Mouse (Mus musculus): Measurements from ENCODE around the gene Htra3.

Htra3 gene

DNA sequence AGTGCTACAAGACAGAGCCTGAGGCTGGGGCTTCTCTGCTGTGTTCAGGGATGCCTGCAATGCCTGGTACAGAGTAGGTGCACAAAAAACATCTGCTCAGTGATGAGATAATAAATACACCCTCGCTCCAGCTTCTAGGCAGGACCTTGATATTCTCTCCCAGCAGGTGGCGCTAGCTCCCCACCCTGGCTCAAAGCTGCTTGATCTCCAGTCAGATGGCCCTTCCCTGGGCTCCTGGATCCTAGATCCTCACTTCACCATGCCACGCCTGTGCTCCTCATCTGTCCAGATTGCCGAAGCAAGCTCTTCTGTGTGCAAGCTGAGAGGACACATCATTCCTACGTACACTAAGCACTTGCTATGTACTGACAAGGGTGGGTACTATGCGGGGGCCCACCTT lies 21.5 kb upstream of the Htra3 start:
- in situ Hi-C loops (cut with MseI, MboI) = no loop called here

GRCm38 (mm10) chr5:35695815-35696214 lies 16.2 kb upstream of the Htra3 start:
- in situ Hi-C loops (cut with MseI, MboI) = no loop called here

GRCm38 (mm10) chr5:35693638-35694037 lies 14.1 kb upstream of the Htra3 start:
- in situ Hi-C loops (cut with MseI, MboI) = no loop called here

GRCm38 (mm10) chr5:35691246-35691645 lies 11.7 kb upstream of the Htra3 start:
- in situ Hi-C loops (cut with MseI, MboI) = no loop called here

- in situ Hi-C loops (cut with MseI, MboI) = no loop called here
These were observed 11.0 kb upstream of the Htra3 start for GRCm38 (mm10) chr5:35690485-35691165.

DNA sequence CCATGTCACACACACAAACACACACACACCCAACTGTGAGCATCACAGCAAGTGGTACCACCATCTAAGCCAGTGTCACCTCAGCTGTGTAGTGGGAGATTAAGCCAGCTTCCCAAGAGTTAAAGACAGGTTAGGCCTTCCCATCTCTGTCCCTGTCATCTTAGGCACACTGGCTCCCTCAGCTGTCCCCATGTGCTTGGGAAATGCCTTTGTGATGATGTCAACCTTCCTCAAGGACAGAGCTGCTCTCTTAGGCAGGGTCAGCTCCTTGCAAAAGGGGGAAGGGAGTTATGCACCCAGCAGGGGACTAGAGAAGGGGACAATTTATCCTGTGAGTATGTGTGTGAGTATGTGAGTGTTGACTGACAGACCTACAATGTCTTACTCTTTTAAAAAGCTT lies 9.8 kb upstream of the Htra3 start:
- in situ Hi-C loops (cut with MseI, MboI) = loop anchor here in 1 of 2 experiments (10.0 kb wide), 1 partner anchor 95 kb away; no protein-coding TSS in a partner anchor

GRCm38 (mm10) chr5:35688851-35689250 lies 9.3 kb upstream of the Htra3 start:
- in situ Hi-C loops (cut with MseI, MboI) = loop anchor here in 1 of 2 experiments (10.0 kb wide), 1 partner anchor 94 kb away; no protein-coding TSS in a partner anchor

- in situ Hi-C loops (cut with MseI, MboI) = loop anchor here in 1 of 2 experiments (10.0 kb wide), 1 partner anchor 92 kb away; no protein-coding TSS in a partner anchor
These were observed 7.5 kb upstream of the Htra3 start for GRCm38 (mm10) chr5:35687098-35687497.

DNA sequence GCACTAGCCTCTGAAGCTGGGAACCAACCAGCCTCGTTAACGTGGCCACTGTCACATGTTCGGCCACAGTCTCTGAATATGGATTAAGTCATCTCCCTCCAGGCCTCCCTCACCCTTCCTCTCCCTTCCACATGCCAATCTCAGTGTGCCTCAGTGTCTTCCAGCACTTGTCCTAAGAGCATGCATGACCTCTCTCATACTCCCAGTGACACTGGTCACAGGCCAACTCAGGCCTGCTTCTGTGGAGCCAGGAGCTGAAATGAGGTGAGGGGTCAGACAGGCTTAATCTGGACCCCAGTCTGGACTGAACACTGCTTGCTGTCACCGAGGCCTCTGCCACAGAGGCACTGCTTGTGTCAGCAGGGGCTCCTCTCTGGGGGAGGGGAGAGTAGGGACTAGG lies 6.8 kb upstream of the Htra3 start:
- in situ Hi-C loops (cut with MseI, MboI) = loop anchor here in 1 of 2 experiments (10.0 kb wide), 1 partner anchor 92 kb away; no protein-coding TSS in a partner anchor

GRCm38 (mm10) chr5:35685079-35685478 lies 5.5 kb upstream of the Htra3 start:
- in situ Hi-C loops (cut with MseI, MboI) = loop anchor here in 1 of 2 experiments (10.0 kb wide), 1 partner anchor 90 kb away; no protein-coding TSS in a partner anchor

DNA sequence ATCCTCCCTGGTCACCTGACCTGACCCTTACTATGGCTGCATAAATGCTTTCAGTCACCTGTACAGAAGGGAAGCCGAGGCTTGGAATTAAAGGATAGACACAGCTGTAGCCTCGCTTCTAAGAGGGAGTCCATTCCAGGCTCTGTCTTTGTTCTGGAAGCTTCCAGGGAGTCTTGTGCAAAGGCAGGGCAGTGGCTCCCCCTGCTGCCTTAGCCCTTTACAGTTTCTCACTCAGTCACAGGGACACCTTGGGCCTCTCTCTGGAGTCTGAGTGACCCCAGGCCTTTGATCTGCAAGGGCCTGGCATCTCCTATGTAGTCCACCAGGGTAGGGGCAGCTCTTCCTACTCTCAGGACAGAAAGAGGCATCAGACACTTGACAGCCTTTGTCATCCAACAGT lies 1.4 kb upstream of the Htra3 start:
- in situ Hi-C loops (cut with MseI, MboI) = loop anchor here in 1 of 2 experiments (10.0 kb wide), 1 partner anchor 86 kb away; no protein-coding TSS in a partner anchor

DNA sequence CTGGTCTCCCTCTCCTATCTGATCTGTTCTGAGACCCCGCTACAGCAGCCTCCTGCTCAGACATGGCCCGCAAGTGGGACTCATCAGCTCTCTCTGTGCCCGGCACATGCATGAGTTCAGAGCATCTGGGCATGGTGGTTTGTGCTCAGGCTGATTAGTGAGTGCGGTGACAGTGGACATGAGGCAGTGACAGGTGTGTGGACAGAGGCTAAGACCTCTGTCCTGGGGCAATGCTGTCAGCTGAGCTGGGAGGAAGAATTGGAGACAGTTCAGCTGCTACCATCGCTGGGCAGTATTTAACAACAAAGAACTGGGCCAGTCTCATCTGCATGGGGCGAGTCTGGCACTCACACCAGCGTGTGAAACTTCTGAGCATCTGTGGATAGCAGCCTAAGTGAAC lies 2.6 kb downstream of the Htra3 start:
- in situ Hi-C loops (cut with MseI, MboI) = no loop called here

DNA sequence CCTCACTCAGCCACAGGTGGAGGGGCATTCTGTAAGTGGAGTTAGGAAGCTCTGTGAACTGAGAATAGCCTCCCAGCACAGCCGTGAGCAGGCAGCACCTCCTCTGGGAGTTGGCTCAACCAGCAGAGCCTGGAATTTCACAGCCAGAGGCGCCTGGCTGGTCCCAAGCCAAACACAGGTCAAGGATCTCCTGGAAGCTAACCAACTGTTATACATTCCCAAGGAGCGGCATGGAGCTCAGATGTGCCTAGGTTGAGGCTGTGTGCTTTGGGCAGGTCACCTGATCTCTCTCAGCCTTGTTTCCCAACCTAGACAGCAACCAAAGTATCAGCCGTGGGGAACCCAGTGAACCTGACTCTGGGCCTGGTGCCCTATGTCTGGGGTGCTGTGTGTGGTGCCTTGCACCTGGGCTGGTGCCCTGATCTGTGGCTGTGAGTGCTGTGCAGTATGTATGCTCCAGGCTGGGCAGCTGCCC lies 5.5 kb downstream of the Htra3 start:
- in situ Hi-C loops (cut with MseI, MboI) = no loop called here

GRCm38 (mm10) chr5:35673086-35673485 lies 6.5 kb downstream of the Htra3 start:
- in situ Hi-C loops (cut with MseI, MboI) = no loop called here

DNA sequence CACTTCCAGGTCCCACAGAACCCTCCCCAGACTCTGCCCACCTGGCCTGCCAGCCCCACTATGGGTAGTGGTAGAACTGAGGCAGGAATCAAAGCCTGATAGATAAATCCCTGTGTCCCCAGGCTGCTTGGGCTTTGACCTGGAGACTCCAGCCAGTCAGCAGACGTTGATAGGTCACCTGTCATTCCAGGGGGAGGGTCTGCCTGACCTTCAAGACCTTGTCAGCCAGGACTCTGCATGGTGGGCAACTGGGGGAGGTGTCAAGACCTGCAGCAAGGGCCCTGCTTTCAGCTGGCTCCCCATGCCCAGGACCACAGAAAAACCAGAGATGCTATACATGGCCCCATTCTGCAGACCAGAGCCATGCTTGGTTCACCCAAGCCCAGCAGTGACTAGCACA lies 7.0 kb downstream of the Htra3 start:
- in situ Hi-C loops (cut with MseI, MboI) = no loop called here

- in situ Hi-C loops (cut with MseI, MboI) = no loop called here
These were observed 8.1 kb downstream of the Htra3 start for GRCm38 (mm10) chr5:35671474-35671891.

- in situ Hi-C loops (cut with MseI, MboI) = no loop called here
These were observed 9.2 kb downstream of the Htra3 start for GRCm38 (mm10) chr5:35670412-35670801.

- in situ Hi-C loops (cut with MseI, MboI) = no loop called here
These were observed 9.7 kb downstream of the Htra3 start for GRCm38 (mm10) chr5:35669747-35670411.

- in situ Hi-C loops (cut with MseI, MboI) = no loop called here
These were observed 13.4 kb downstream of the Htra3 start for GRCm38 (mm10) chr5:35666152-35666551.

GRCm38 (mm10) chr5:35662021-35662545 lies 17.5 kb downstream of the Htra3 start:
- in situ Hi-C loops (cut with MseI, MboI) = no loop called here

- in situ Hi-C loops (cut with MseI, MboI) = no loop called here
These were observed 18.4 kb downstream of the Htra3 start for GRCm38 (mm10) chr5:35661210-35661609.

DNA sequence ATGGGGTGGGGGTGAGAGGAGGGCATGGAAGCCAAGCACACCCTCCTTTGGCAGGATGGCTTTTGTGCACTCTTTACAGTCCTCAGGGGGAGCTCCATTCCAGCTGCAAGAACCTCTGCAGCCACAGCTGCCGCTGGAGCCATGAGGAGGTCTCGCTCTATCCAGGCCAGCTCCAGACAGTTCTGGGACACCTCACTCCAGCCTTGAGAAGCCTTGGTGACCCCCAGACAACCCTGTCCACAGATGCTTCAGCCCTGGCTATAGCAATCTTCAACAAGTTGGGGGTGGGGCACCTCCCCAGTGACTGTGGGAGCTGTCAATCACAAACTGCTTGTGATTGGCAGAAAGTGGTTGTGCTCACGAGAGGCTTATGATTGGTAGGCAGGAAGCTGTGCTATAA lies 20.1 kb downstream of the Htra3 start:
- in situ Hi-C loops (cut with MseI, MboI) = no loop called here
